Mouse (Mus musculus): ENCODE measurements at regions not wholly inside any gene's neighbourhood (a gene's known extent, or its start where the extent isn't known, plus 50 kb on each side); places are given as distances from the start of the nearest gene placed in this dataset.

GRCm38 (mm10) chr13:101221331-101222043, 388.3 kb upstream of the Slc30a5 start:
- no peak for TF ChIP-seq POLR2A (IDR thresholded peaks at IDR 0.05; ENCODE audit: low read depth, low read length)
- TF ChIP-seq CTCF (conservative IDR thresholded peaks at IDR 0.05; ENCODE audit: insufficient read depth, insufficient read length, low read depth, low read length), result no peak
